In the genomic region with DNA sequence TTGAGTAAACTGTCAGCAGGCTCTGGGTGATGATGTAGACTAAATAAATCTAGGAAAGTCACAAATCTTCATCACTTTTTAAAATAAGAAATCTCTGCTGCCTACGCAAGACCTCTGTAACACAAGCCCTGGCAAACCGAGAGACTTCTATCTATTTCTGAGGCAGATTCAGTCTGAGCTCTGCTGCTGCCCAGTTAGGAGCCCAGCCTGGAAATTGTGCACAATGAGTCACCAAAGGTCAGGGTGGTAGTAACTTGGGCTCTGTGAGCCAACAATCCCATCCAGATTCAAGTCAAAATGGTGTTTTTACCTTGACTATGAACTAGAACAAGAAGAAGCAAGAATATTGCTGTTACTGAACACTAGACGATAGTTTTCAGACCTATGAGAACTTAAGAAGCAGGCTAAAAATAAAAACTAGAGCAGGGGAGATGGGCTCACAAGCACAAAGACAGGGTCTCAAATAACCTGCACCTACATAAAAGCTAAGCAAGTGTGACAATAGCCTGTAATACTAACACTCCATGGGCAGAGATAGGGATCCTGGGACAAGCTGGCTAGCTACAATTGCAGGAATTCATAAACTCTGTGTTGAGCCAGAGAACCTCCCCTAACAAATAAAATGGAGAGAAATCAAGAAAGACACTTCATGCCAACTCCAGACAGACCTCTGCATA, we compare ENCODE assay signal across 18 mouse cellular contexts. TPM values are rescaled to one million over a fixed set of nuclear protein-coding genes. Genes with fewer than 3 reads are reported as not detected.
A peak's percentile ranks its signal among the peaks of the same experiment; 100 is the strongest.
DNase-seq lines count a peak whose midpoint lies in the region; ATAC-seq and TF ChIP-seq lines count a peak whose summit lies in the region.
"Had no signal": no experiment of that assay in that cellular context is flagged by ENCODE, and none has a peak within 500 bp of the region (broad histone marks: within the 10 kb centered on the region; RNA-seq: fewer than 3 reads in every experiment).

No protein-coding gene starts in this region.

- H3K4me1 ChIP-seq in kidney, embryonic 16.5 days (ENCODE audit: insufficient read depth, low read length): no peaks in the 10 kb centered on the region
- peaks cover 95% of the 10 kb centered on the region for H3K4me1 ChIP-seq in megakaryocyte, embryonic 14.5 days
- no peaks in the 10 kb centered on the region for H3K4me1 ChIP-seq in midbrain, embryonic 11.5 days (ENCODE audit: control insufficient read depth, insufficient read depth, low read length)
- H3K4me1 ChIP-seq: embryonic facial prominence, embryonic 12.5 days; forebrain, embryonic 15.5 days; heart, embryonic 10.5 days; hindbrain, embryonic 13.5 days had no signal

- peak overlapping the region; percentile 94 for H3K27ac ChIP-seq in gastrocnemius, adult 2 months
- no peak overlapping the region for H3K27ac ChIP-seq in kidney, embryonic 16.5 days (ENCODE audit: low read length)
- H3K27ac ChIP-seq in midbrain, embryonic 11.5 days (ENCODE audit: low read depth, low read length): no peak overlapping the region
- H3K27ac ChIP-seq: embryonic facial prominence, embryonic 12.5 days; forebrain, embryonic 15.5 days; heart, embryonic 10.5 days; hindbrain, embryonic 13.5 days had no signal

- intact Hi-C loops in gastrocnemius, adult 2 months (cut with DNase I): loop anchor here (5.0 kb wide), 1 partner anchor 38 kb away; no protein-coding TSS in a partner anchor

- H3K4me3 ChIP-seq in gastrocnemius, adult 2 months: peak overlapping the region; percentile 15
- no peak overlapping the region for H3K4me3 ChIP-seq in kidney, embryonic 16.5 days (ENCODE audit: low read length)
- H3K4me3 ChIP-seq in megakaryocyte, embryonic 14.5 days (replicated peaks): peak overlapping the region; percentile 81
- H3K4me3 ChIP-seq in midbrain, embryonic 11.5 days (ENCODE audit: low read depth, low read length): no peak overlapping the region
- H3K4me3 ChIP-seq: embryonic facial prominence, embryonic 12.5 days; forebrain, embryonic 15.5 days; heart, embryonic 10.5 days; hindbrain, embryonic 13.5 days had no signal

- DNase-seq in gastrocnemius, adult 2 months: peak; percentile 51
- DNase-seq in gastrocnemius, adult 8-10 months (ENCODE audit: low spot score in 2 of 2): no peak
- DNase-seq in kidney, postnatal 25 days: no peak
- DNase-seq in midbrain, embryonic 11.5 days (ENCODE audit: low spot score, missing footprints): no peak
- DNase-seq: adrenal gland, postnatal 10 days; cerebellum, adult 11 months; cerebellum, adult 8-10 months; cerebellum, postnatal 14 days; gastrocnemius, postnatal 36 days; heart, adult 18-20 months; heart, postnatal 14 days had no signal

- H3K4me2 ChIP-seq in kidney, embryonic 16.5 days (replicated peaks; ENCODE audit: low read depth, low read length): no peak overlapping the region
- no peak overlapping the region for H3K4me2 ChIP-seq in midbrain, embryonic 11.5 days
- H3K4me2 ChIP-seq: embryonic facial prominence, embryonic 12.5 days; forebrain, embryonic 15.5 days; hindbrain, embryonic 13.5 days had no signal

- 47% methylated on average over 3 of the region's 3 CpGs for WGBS in kidney, embryonic 16.5 days
- WGBS in midbrain, embryonic 11.5 days: 95% methylated on average over 3 of the region's 3 CpGs

- H3K36me3 ChIP-seq in kidney, embryonic 16.5 days (ENCODE audit: insufficient read depth, low read length): no peaks in the 10 kb centered on the region
- peaks cover 70% of the 10 kb centered on the region for H3K36me3 ChIP-seq in megakaryocyte, embryonic 14.5 days (replicated peaks; ENCODE audit: low read length)
- H3K36me3 ChIP-seq in midbrain, embryonic 11.5 days (ENCODE audit: control insufficient read depth, insufficient read depth, low read length): no peaks in the 10 kb centered on the region
- H3K36me3 ChIP-seq: embryonic facial prominence, embryonic 12.5 days; forebrain, embryonic 15.5 days; heart, embryonic 10.5 days; hindbrain, embryonic 13.5 days had no signal

- H3K9ac ChIP-seq in kidney, embryonic 16.5 days (replicated peaks; ENCODE audit: low read length): no peak overlapping the region
- H3K9ac ChIP-seq in midbrain, embryonic 11.5 days (ENCODE audit: low read length): no peak overlapping the region
- H3K9ac ChIP-seq: embryonic facial prominence, embryonic 12.5 days; forebrain, embryonic 15.5 days; hindbrain, embryonic 13.5 days had no signal

- no peaks in the 10 kb centered on the region for H3K27me3 ChIP-seq in kidney, embryonic 16.5 days (ENCODE audit: insufficient read depth, low read length)
- H3K27me3 ChIP-seq in megakaryocyte, embryonic 14.5 days (replicated peaks): no peaks in the 10 kb centered on the region
- H3K27me3 ChIP-seq in midbrain, embryonic 11.5 days (ENCODE audit: control insufficient read depth, insufficient read depth, low read length): no peaks in the 10 kb centered on the region
- H3K27me3 ChIP-seq: embryonic facial prominence, embryonic 12.5 days; forebrain, embryonic 15.5 days; hindbrain, embryonic 13.5 days had no signal

- peak; percentile 59; the same call in 1 of the 2 replicates for ATAC-seq in kidney, embryonic 16.5 days (ENCODE audit: low FRiP score, low TSS enrichment)
- ATAC-seq in megakaryocyte, adult 5-6 weeks (ENCODE audit: poor library complexity, severe bottlenecking): no peak
- ATAC-seq in midbrain, embryonic 11.5 days (ENCODE audit: low FRiP score): no peak
- ATAC-seq: forebrain, embryonic 15.5 days had no signal

- H3K9me3 ChIP-seq in kidney, embryonic 16.5 days (ENCODE audit: low read length): no peaks in the 10 kb centered on the region
- H3K9me3 ChIP-seq in megakaryocyte, embryonic 14.5 days: no peaks in the 10 kb centered on the region
- no peaks in the 10 kb centered on the region for H3K9me3 ChIP-seq in midbrain, embryonic 11.5 days (ENCODE audit: control insufficient read depth, low read length)
- H3K9me3 ChIP-seq: embryonic facial prominence, embryonic 12.5 days; forebrain, embryonic 15.5 days; heart, embryonic 10.5 days; hindbrain, embryonic 13.5 days had no signal

- no peak for TF ChIP-seq CTCF in gastrocnemius, adult 2 months (IDR thresholded peaks at IDR 0.05)

RNA-seq across cellular contexts. Expression of gene Prkcq, which starts 53.0 kb away (rescaled TPM):
- 10 to 100 TPM; 75.5 to 85.1 TPM for total RNA-seq in gastrocnemius, adult 2 months (2021)
- 10 to 100 TPM; 84.4 to 90.5 (median 86.1) TPM for total RNA-seq in gastrocnemius, adult 8-10 months (2022)
- polyA plus RNA-seq in kidney, embryonic 16.5 days (2015; fragmentation: Nextera tagmentation; extraction: Ambion mirVana): 5.0 and 5.5 TPM in 2 replicates
- polyA plus RNA-seq in megakaryocyte, embryonic 14.5 days (2012; ENCODE audit: insufficient read depth, low replicate concordance): 11.0 and 22.0 TPM in 2 replicates
- 3.2 and 4.3 TPM in 2 replicates for total RNA-seq in megakaryocyte, adult 5-6 weeks (2015)
- 3.5 and 3.9 TPM in 2 replicates for total RNA-seq in megakaryocyte, adult 5-6 weeks (2017)
- 2.3 and 2.5 TPM in 2 replicates for polyA plus RNA-seq in midbrain, embryonic 11.5 days (2014; fragmentation: Nextera tagmentation; extraction: Ambion mirVana)

Comparison
In these comparisons a context has a peak if more than half of its experiments do, and no peak if none do; other contexts are left out.
1. H3K4me3 ChIP-seq: peak in gastrocnemius, adult 2 months (single experiment) and megakaryocyte, embryonic 14.5 days (single experiment); none in kidney, embryonic 16.5 days (single experiment) and midbrain, embryonic 11.5 days (single experiment).
2. RNA of gene Prkcq, which starts 53.0 kb away (total RNA-seq): 84.4 to 90.5 TPM in gastrocnemius, adult 8-10 months and 75.5 to 85.1 TPM in gastrocnemius, adult 2 months; 3.2 to 4.3 TPM in megakaryocyte, adult 5-6 weeks; every median in the first group is over 10 times any median in the second.